Comparison of ENCODE assay signal across 7 mouse cellular contexts in genomic region chr11:98149304-98149750, GRCm38 (mm10). TPM values are rescaled to one million over a fixed set of nuclear protein-coding genes. Genes with fewer than 3 reads are reported as not detected.
DNase-seq lines count a peak whose midpoint lies in the region; ATAC-seq and TF ChIP-seq lines count a peak whose summit lies in the region.

No protein-coding gene starts in this region.

- H3K4me2 ChIP-seq in intestine, postnatal 0 days (replicated peaks; ENCODE audit: low read depth) = peak overlapping the region; percentile 99
- H3K4me2 ChIP-seq in midbrain, embryonic 12.5 days (replicated peaks) = peak overlapping the region; percentile 96

- H3K4me3 ChIP-seq in intestine, postnatal 0 days (ENCODE audit: low read depth, low read length) = peak overlapping the region; percentile 93
- H3K4me3 ChIP-seq in midbrain, embryonic 12.5 days = peak overlapping the region; percentile 91
- peak overlapping the region; percentile 88 for H3K4me3 ChIP-seq in small intestine, adult 2 months (ENCODE audit: low read depth, low read length)

- no peak for TF ChIP-seq CTCF in intestine, postnatal 0 days (IDR thresholded peaks at IDR 0.05; ENCODE audit: low read depth)
- TF ChIP-seq CTCF in small intestine, adult 2 months (IDR thresholded peaks at IDR 0.05; ENCODE audit: extremely low read depth, insufficient read length, insufficient replicate concordance, low read depth, low read length) = no peak

- peak overlapping the region; percentile 94 for H3K27ac ChIP-seq in intestine, postnatal 0 days (ENCODE audit: low read depth, low read length)
- H3K27ac ChIP-seq in midbrain, embryonic 12.5 days (replicated peaks) = peak overlapping the region; percentile 96
- peak overlapping the region; percentile 85 for H3K27ac ChIP-seq in small intestine, adult 2 months (ENCODE audit: insufficient read depth, low read depth, low read length)

- no peaks in the 10 kb centered on the region for H3K27me3 ChIP-seq in intestine, postnatal 0 days (replicated peaks; ENCODE audit: control insufficient read depth, insufficient read depth, low read length)
- no peaks in the 10 kb centered on the region for H3K27me3 ChIP-seq in midbrain, embryonic 12.5 days
- H3K27me3 ChIP-seq in small intestine, adult 2 months (ENCODE audit: control insufficient read depth, insufficient read depth, low read length) = no peaks in the 10 kb centered on the region

- H3K4me1 ChIP-seq in intestine, postnatal 0 days (replicated peaks; ENCODE audit: control insufficient read depth, insufficient read depth, low read length) = no peaks in the 10 kb centered on the region
- H3K4me1 ChIP-seq in midbrain, embryonic 12.5 days = peaks cover 18% of the 10 kb centered on the region
- no peaks in the 10 kb centered on the region; the same call in 1 of the 2 replicates for H3K4me1 ChIP-seq in small intestine, adult 2 months (ENCODE audit: control insufficient read depth, insufficient read depth, insufficient read length, low read length)

- H3K9ac ChIP-seq in intestine, postnatal 0 days (ENCODE audit: low read depth, low read length) = peak overlapping the region; percentile 92
- peak overlapping the region; percentile 85 for H3K9ac ChIP-seq in midbrain, embryonic 12.5 days (replicated peaks)

- H3K9me3 ChIP-seq in intestine, postnatal 0 days (ENCODE audit: control insufficient read depth) = no peaks in the 10 kb centered on the region
- H3K9me3 ChIP-seq in midbrain, embryonic 12.5 days = no peaks in the 10 kb centered on the region

- intact Hi-C loops in left cerebral cortex, postnatal 4 days (cut with DNase I) = no loop called here

- no peaks in the 10 kb centered on the region for H3K36me3 ChIP-seq in intestine, postnatal 0 days (ENCODE audit: control insufficient read depth, insufficient read depth)
- peaks cover 1% of the 10 kb centered on the region; the same call in 1 of the 2 replicates for H3K36me3 ChIP-seq in midbrain, embryonic 12.5 days
- no peaks in the 10 kb centered on the region; the same call in 1 of the 2 replicates for H3K36me3 ChIP-seq in small intestine, adult 2 months (ENCODE audit: control insufficient read depth, insufficient read depth, low read length)

- under 1% methylated on average over 55 of the region's 57 CpGs for WGBS in intestine, postnatal 0 days
- WGBS in midbrain, embryonic 12.5 days = under 1% methylated on average over 36 of the region's 57 CpGs
- WGBS in small intestine, adult 2 months = under 1% methylated on average over 55 of the region's 57 CpGs

- peak; percentile 96 for DNase-seq in adrenal gland, adult 2 months
- DNase-seq in embryo, embryonic 11.5 days (ENCODE audit: low read depth, low spot score) = peak; percentile 86
- DNase-seq in gastrocnemius, postnatal 4 days (ENCODE audit: low spot score in 2 of 2) = peak; percentile 88 to 93
- peak; percentile 95 for DNase-seq in left cerebral cortex, postnatal 4 days

- TF ChIP-seq POLR2A in small intestine, adult 2 months (IDR thresholded peaks at IDR 0.05; ENCODE audit: low read depth, low read length) = peak; percentile 55; the same call in 1 of the 2 replicates

- peak; percentile 84 for ATAC-seq in intestine, postnatal 0 days
- peak; percentile 89 for ATAC-seq in midbrain, embryonic 12.5 days (ENCODE audit: low FRiP score, low read depth)

RNA-seq across cellular contexts. Expression of gene Fbxl20, which starts 0.9 kb away (rescaled TPM):
- 10 to 100 TPM; 22.4 to 29.3 TPM for total RNA-seq in adrenal gland, adult 2 months (2021)
- 34.6 and 36.2 TPM in 2 replicates for polyA plus RNA-seq in adrenal gland, adult 2 months (2012; rRNA removed)
- total RNA-seq in gastrocnemius, postnatal 4 days (2021) = 10 to 100 TPM; 16.9 to 18.2 TPM
- 7.3 and 7.8 TPM in 2 replicates for polyA plus RNA-seq in intestine, postnatal 0 days (2015; fragmentation: Nextera tagmentation; extraction: Ambion mirVana)
- 10 to 100 TPM; 24.4 to 27.5 TPM for total RNA-seq in left cerebral cortex, postnatal 4 days (2021)
- polyA plus RNA-seq in midbrain, embryonic 12.5 days (2016; fragmentation: Nextera tagmentation; extraction: Ambion mirVana) = 35.2 and 36.4 TPM in 2 replicates
- polyA plus RNA-seq in small intestine, adult 2 months (2012; rRNA removed) = 4.3 and 9.9 TPM in 2 replicates

RNA-seq across cellular contexts. Expression of gene Med1, which starts 43.8 kb away (rescaled TPM):
- 10 to 100 TPM; 51.9 to 70.1 TPM for total RNA-seq in adrenal gland, adult 2 months (2021)
- polyA plus RNA-seq in adrenal gland, adult 2 months (2012; rRNA removed) = 9.3 and 17.5 TPM in 2 replicates
- 10 to 100 TPM; 28.5 to 34.8 TPM for total RNA-seq in gastrocnemius, postnatal 4 days (2021)
- 25.2 and 25.3 TPM in 2 replicates for polyA plus RNA-seq in intestine, postnatal 0 days (2015; fragmentation: Nextera tagmentation; extraction: Ambion mirVana)
- total RNA-seq in left cerebral cortex, postnatal 4 days (2021) = 10 to 100 TPM; 52.1 to 52.2 TPM
- 80.9 and 84.7 TPM in 2 replicates for polyA plus RNA-seq in midbrain, embryonic 12.5 days (2016; fragmentation: Nextera tagmentation; extraction: Ambion mirVana)
- 2.4 and 5.9 TPM in 2 replicates for polyA plus RNA-seq in small intestine, adult 2 months (2012; rRNA removed)

RNA-seq across cellular contexts. Expression of gene Cdk12, which starts 53.5 kb away (rescaled TPM):
- 10 to 100 TPM; 33.0 to 52.8 TPM for total RNA-seq in adrenal gland, adult 2 months (2021)
- polyA plus RNA-seq in adrenal gland, adult 2 months (2012; rRNA removed) = 7.4 and 8.3 TPM in 2 replicates
- total RNA-seq in gastrocnemius, postnatal 4 days (2021) = 10 to 100 TPM; 28.5 to 31.0 TPM
- 4.9 and 6.4 TPM in 2 replicates for polyA plus RNA-seq in intestine, postnatal 0 days (2015; fragmentation: Nextera tagmentation; extraction: Ambion mirVana)
- total RNA-seq in left cerebral cortex, postnatal 4 days (2021) = 10 to 100 TPM; 38.9 to 39.1 TPM
- 14.1 and 16.7 TPM in 2 replicates for polyA plus RNA-seq in midbrain, embryonic 12.5 days (2016; fragmentation: Nextera tagmentation; extraction: Ambion mirVana)
- 3.6 and 8.1 TPM in 2 replicates for polyA plus RNA-seq in small intestine, adult 2 months (2012; rRNA removed)

Comparison
In these comparisons a context has a peak if more than half of its experiments do, and no peak if none do; other contexts are left out.
1. Peak in every context shown above with its lines: DNase-seq, ATAC-seq, H3K4me3 ChIP-seq and H3K27ac ChIP-seq.